Mouse (Mus musculus) limb, embryonic 14.5 days (tissue): ENCODE results near the gene Krtcap2. TPM values are rescaled to one million over a fixed set of nuclear protein-coding genes. Genes with fewer than 3 reads are reported as not detected.
A peak's percentile ranks its signal among the peaks of the same experiment; 100 is the strongest.

Experiments
- ATAC-seq: fragments of 200-750 bp; cut with Nextera tagmentation; 2 replicates; pipeline ENCODE4 v1.8.0; 2017; ENCODE audit warnings: low read depth, moderate number of reproducible peaks, moderate TSS enrichment; ENCODE audit not compliant: low FRiP score
- DNase-seq: peaks from one replicate; pipeline ENCODE4 v3.0.0-alpha.2; 2015; ENCODE audit warnings: low spot score
- H3K27ac ChIP-seq: fragments of 300-500 bp; sonication (generic); replicated peaks from 2 replicates; pipeline ENCODE4 v1.5.1; 2014; ENCODE audit warnings: low read depth, mild to moderate bottlenecking, low read length, moderate library complexity, mixed read lengths
- H3K27me3 ChIP-seq: fragments of 300-500 bp; sonication (generic); 2 replicates; pipeline ENCODE4 v1.6.1; 2014; ENCODE audit warnings: low read length, mixed read lengths; ENCODE audit not compliant: control insufficient read depth, insufficient read depth
- H3K36me3 ChIP-seq: fragments of 300-500 bp; sonication (generic); 2 replicates; pipeline ENCODE4 v1.6.1; 2014; ENCODE audit warnings: mild to moderate bottlenecking, low read length, moderate library complexity, mixed read lengths; ENCODE audit not compliant: control insufficient read depth, insufficient read depth
- H3K4me1 ChIP-seq: fragments of 300-500 bp; sonication (generic); 2 replicates; pipeline ENCODE4 v1.6.1; 2014; ENCODE audit warnings: antibody characterized with exemption, low read length, mixed read lengths; ENCODE audit not compliant: control insufficient read depth, insufficient read depth
- H3K4me2 ChIP-seq: fragments of 300-500 bp; sonication (generic); replicated peaks from 2 replicates; pipeline ENCODE4 v1.6.1; 2014; ENCODE audit warnings: low read depth, mild to moderate bottlenecking, low read length, moderate library complexity; ENCODE audit not compliant: severe bottlenecking
- H3K4me3 ChIP-seq: fragments of 300-500 bp; sonication (generic); replicated peaks from 2 replicates; pipeline ENCODE4 v1.5.1; 2014; ENCODE audit warnings: low read length
- H3K9ac ChIP-seq: fragments of 300-500 bp; sonication (generic); 2 replicates; pipeline ENCODE4 v1.6.1; 2014; ENCODE audit warnings: mild to moderate bottlenecking, low read depth, low read length, moderate library complexity; ENCODE audit not compliant: severe bottlenecking
- H3K9me3 ChIP-seq: fragments of 300-500 bp; sonication (generic); 2 replicates; pipeline ENCODE4 v1.6.1; 2016; ENCODE audit warnings: low read length; ENCODE audit not compliant: control insufficient read depth
- POLR2A ChIP-seq: fragments of 200-500 bp; IDR thresholded peaks from 2 replicates; pipeline ENCODE4 v1.8.0; 2012; ENCODE audit warnings: inconsistent platforms, mild to moderate bottlenecking, moderate library complexity, borderline replicate concordance; ENCODE audit not compliant: insufficient read depth, insufficient read length; ENCODE audit errors: extremely low read depth
- WGBS: fragments of 180-500 bp; shearing (Covaris S2); extraction: QIAGEN DNeasy Blood & Tissue Kit; methylation state at CpG from one replicate; pipeline ENCODE4 v1.1.7; 2014; 5-methylcytosine and 5-hydroxymethylcytosine counted together
- microRNA counts: library from miRNA; unstranded; fragments of <30 nt; microRNA quantifications from one replicate; lab custom pipeline; 2016
- microRNA-seq: library from miRNA; unstranded; fragments of <30 nt; microRNA quantifications from one replicate; pipeline ENCODE4, GENCODE M21; 2016
- polyA plus RNA-seq, 2 experiments: library from polyadenylated mRNA; depleted of rRNA in 1 of 2; stranded (reverse) in 1 of 2; unstranded in 1 of 2; fragments of >200 nt; fragmentation: Nextera tagmentation in 1 of 2; extraction: Ambion mirVana in 1 of 2; gene quantifications; 2 replicates each; pipeline versions ENCODE4 v1.2.1 to v1.2.3; 2012 to 2014

Gene Krtcap2
- polyA plus RNA-seq, 2 experiments, result 121 to 353 TPM

DNA sequence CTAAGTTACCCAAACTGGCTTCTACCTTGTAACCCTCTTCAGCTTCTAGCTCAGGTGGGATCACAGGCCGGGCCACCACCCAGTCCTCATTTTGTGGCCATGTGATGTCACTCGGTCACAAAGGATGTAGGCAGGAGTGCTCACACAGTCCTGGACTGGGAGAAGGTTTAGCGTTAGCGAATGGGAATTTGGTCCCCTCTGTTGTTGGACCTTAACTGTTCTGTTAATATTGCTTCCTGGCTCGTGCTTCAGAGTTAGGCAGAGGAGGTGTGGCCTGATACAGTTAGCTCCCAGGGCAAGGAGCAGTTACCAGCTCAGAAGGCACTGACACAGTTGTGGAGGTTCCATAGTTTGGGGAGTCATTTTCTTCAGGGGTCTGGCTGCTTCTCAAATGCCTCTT is 48.4 kb downstream of the Krtcap2 start:
- no peak overlapping the region for H3K27ac ChIP-seq
- H3K9me3 ChIP-seq, result no peaks in the 10 kb centered on the region
- no peak overlapping the region for H3K9ac ChIP-seq
- no peak overlapping the region for H3K4me2 ChIP-seq
- H3K27me3 ChIP-seq, result no peaks in the 10 kb centered on the region
- no peak overlapping the region for H3K4me3 ChIP-seq
- 77% methylated on average over 5 of the region's 5 CpGs for WGBS
- no peak for ATAC-seq
- no peak for TF ChIP-seq POLR2A
- peaks cover 13% of the 10 kb centered on the region; the same call in 1 of the 2 replicates for H3K4me1 ChIP-seq
- DNase-seq, result no peak
- H3K36me3 ChIP-seq, result no peaks in the 10 kb centered on the region

DNA sequence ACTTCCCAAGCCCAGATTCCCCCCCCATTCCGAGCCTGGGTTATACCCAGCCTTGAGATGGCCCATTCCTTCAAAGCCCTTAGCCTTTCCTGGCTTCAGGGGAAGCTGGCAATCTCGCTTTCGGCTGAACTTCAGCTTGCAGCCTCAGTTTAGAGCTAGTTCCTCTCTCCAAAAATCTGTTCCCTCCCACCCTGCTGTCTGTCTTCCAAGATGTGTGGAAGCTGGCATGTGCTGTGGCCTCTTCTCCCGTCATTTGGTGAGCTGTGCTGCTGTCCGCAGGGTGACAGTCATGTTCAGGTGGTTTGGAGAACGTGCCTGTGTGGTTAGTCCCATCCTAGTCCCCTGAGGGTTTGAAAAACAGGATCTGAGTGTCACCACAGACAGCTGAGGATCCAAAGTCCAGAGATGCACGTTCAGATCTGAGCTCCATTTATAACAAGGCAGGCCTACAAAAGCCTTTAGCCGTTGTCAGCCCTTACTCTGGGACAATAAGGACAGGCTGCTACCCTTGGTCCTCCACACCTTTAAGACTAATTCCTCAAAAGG is 50.0 kb downstream of the Krtcap2 start:
- peaks cover 9% of the 10 kb centered on the region; the same call in 1 of the 2 replicates for H3K4me1 ChIP-seq
- TF ChIP-seq POLR2A, result no peak
- no peak overlapping the region for H3K4me3 ChIP-seq
- ATAC-seq, result no peak
- no peaks in the 10 kb centered on the region for H3K9me3 ChIP-seq
- H3K36me3 ChIP-seq, result no peaks in the 10 kb centered on the region
- no peak overlapping the region for H3K4me2 ChIP-seq
- no peak overlapping the region for H3K27ac ChIP-seq
- WGBS, result 77% methylated on average over 8 of the region's 8 CpGs
- H3K27me3 ChIP-seq, result no peaks in the 10 kb centered on the region
- no peak overlapping the region for H3K9ac ChIP-seq
- DNase-seq, result no peak

DNA sequence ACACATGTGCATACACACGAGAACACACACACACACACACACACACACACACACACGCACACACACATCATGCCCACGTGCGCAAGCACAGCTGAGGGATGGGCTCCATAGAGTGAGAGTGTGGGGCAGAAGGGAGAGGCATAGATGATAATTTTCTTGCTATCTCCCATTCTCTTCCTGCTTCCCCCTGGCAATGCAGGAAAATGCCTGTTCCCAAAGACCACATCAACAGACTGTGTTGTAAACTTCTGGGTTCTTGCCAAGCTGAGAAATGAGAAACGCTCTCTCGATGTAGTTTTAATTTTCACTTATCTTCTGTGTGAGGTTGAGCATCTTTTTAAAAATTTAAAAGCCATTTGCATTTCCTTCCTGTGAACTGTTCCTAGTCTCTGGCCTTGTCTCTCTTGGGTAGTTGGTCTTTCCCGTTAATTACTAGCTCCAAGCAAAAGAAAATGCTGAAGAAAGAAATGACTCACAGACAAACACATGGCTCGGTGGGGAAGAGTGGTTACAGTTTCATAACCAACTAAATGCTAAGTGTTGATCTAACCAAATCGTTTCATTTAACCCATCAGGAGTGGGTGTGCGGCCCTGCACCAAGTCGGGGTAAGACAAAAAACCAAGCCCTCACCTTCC is 51.1 kb downstream of the Krtcap2 start:
- Histone ChIP-seq H3K27ac (no peak overlapping the region), H3K9ac (no peak overlapping the region; the same call in 1 of the 2 replicates), H3K4me2 (no peak overlapping the region), H3K4me1 (no peaks in the 10 kb centered on the region), H3K4me3 (no peak overlapping the region), H3K27me3 (no peaks in the 10 kb centered on the region), H3K36me3 (no peaks in the 10 kb centered on the region), H3K9me3 (no peaks in the 10 kb centered on the region)
- DNase-seq, result no peak
- TF ChIP-seq POLR2A, result no peak
- ATAC-seq, result no peak
- 74% methylated on average over 11 of the region's 11 CpGs for WGBS

DNA sequence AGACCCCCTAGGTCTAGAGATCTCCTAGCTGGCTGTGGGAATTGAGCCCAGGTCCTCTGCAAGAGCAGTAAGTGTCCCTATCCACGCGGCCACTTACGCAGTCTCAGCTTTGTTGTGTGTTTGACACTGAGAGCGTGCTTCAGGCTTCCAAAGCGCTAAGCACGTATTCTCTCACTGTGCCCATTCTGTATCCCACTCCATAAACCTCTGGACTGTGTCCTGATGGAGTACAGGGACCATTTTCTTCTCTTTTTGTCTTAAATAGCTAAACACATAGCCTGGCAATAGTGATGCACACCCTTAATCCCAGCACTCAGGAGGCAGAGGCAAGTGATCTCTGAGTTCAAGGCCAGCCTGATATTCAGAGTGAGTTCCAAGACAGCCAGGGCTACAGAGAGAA is 53.1 kb downstream of the Krtcap2 start:
- no peak overlapping the region for H3K27ac ChIP-seq
- H3K4me1 ChIP-seq, result no peaks in the 10 kb centered on the region
- H3K27me3 ChIP-seq, result no peaks in the 10 kb centered on the region
- no peak for ATAC-seq
- H3K36me3 ChIP-seq, result no peaks in the 10 kb centered on the region
- no peak overlapping the region for H3K9ac ChIP-seq
- H3K9me3 ChIP-seq, result no peaks in the 10 kb centered on the region
- TF ChIP-seq POLR2A, result no peak
- WGBS, result 83% methylated on average over 6 of the region's 6 CpGs
- no peak for DNase-seq
- no peak overlapping the region for H3K4me2 ChIP-seq
- no peak overlapping the region for H3K4me3 ChIP-seq

DNA sequence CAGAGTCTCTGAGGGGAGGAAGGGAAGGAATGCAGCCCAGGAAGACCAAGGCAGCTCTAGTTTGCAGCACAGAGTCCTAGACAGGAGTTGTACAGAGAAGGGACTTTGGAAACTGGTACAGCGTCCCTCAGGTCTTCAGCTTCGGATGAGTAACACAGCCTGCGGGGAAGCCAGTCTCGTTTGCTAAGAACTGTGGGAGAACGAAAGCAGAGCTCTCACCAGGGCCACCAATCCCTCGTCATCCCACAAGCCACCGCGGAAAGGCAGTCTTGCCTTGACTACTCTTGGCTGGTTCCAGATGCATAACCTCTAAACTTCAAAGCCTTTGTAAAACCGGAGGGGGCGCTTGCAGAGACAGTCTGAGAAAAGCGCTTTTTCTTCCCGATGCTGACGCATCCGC is 53.7 kb downstream of the Krtcap2 start:
- no peak for TF ChIP-seq POLR2A
- H3K27ac ChIP-seq, result no peak overlapping the region
- peak overlapping the region; percentile 13 for H3K4me3 ChIP-seq
- H3K27me3 ChIP-seq, result no peaks in the 10 kb centered on the region
- ATAC-seq, result peak; percentile 57; the same call in 1 of the 2 replicates
- H3K9me3 ChIP-seq, result no peaks in the 10 kb centered on the region
- WGBS, result under 1% methylated on average over 14 of the region's 14 CpGs
- DNase-seq, result peak; percentile 61
- H3K36me3 ChIP-seq, result no peaks in the 10 kb centered on the region
- H3K9ac ChIP-seq, result peak overlapping the region; percentile 43
- H3K4me1 ChIP-seq, result no peaks in the 10 kb centered on the region
- peak overlapping the region; percentile 43 for H3K4me2 ChIP-seq

MicroRNAs encoded within 50 kb of the gene (microRNA counts, 519-probe panel; counts per million panel counts)
- not detected for microRNA mmu-miR-92b (lab: Ali Mortazavi, UCI)

Small RNA genes lying within 50 kb of the gene (microRNA-seq; reads per million reads assigned to microRNA genes)
- 70.0 reads per million, percentile 41 among the genes with 10 or more reads in this experiment for gene Mir92b

Other genes starting within 250 kb of the Krtcap2 start
- gene Rusc1, start 152.7 kb upstream of the Krtcap2 start, polyA plus RNA-seq (2012; rRNA removed), result 56.6 and 64.2 TPM in 2 replicates
- 24.8 and 27.5 TPM in 2 replicates for gene Rusc1, start 152.7 kb upstream of the Krtcap2 start, polyA plus RNA-seq (2014; fragmentation: Nextera tagmentation; extraction: Ambion mirVana)
- 0.03 TPM in 1 of 2 replicates, not detected in the other for gene Gm43738, start 144.9 kb upstream of the Krtcap2 start, polyA plus RNA-seq (2012; rRNA removed)
- not detected in 2 replicates for gene Gm43738, start 144.9 kb upstream of the Krtcap2 start, polyA plus RNA-seq (2014; fragmentation: Nextera tagmentation; extraction: Ambion mirVana)
- gene Fdps, start 144.0 kb upstream of the Krtcap2 start, polyA plus RNA-seq (2012; rRNA removed), result 118 and 119 TPM in 2 replicates
- gene Fdps, start 144.0 kb upstream of the Krtcap2 start, polyA plus RNA-seq (2014; fragmentation: Nextera tagmentation; extraction: Ambion mirVana), result 172 and 215 TPM in 2 replicates
- gene Pklr, start 109.8 kb upstream of the Krtcap2 start, polyA plus RNA-seq (2012; rRNA removed), result 0.27 and 0.50 TPM in 2 replicates
- gene Pklr, start 109.8 kb upstream of the Krtcap2 start, polyA plus RNA-seq (2014; fragmentation: Nextera tagmentation; extraction: Ambion mirVana), result 0.14 and 0.23 TPM in 2 replicates
- 4.6 and 8.9 TPM in 2 replicates for gene Hcn3, start 85.8 kb upstream of the Krtcap2 start, polyA plus RNA-seq (2012; rRNA removed)
- 1.5 and 1.6 TPM in 2 replicates for gene Hcn3, start 85.8 kb upstream of the Krtcap2 start, polyA plus RNA-seq (2014; fragmentation: Nextera tagmentation; extraction: Ambion mirVana)
- gene Clk2, start 81.2 kb upstream of the Krtcap2 start, polyA plus RNA-seq (2012; rRNA removed), result 152 and 155 TPM in 2 replicates
- 26.5 and 34.2 TPM in 2 replicates for gene Clk2, start 81.2 kb upstream of the Krtcap2 start, polyA plus RNA-seq (2014; fragmentation: Nextera tagmentation; extraction: Ambion mirVana)
- 114 and 156 TPM in 2 replicates for gene Scamp3, start 68.5 kb upstream of the Krtcap2 start, polyA plus RNA-seq (2012; rRNA removed)
- gene Scamp3, start 68.5 kb upstream of the Krtcap2 start, polyA plus RNA-seq (2014; fragmentation: Nextera tagmentation; extraction: Ambion mirVana), result 93.9 and 96.0 TPM in 2 replicates
- gene Fam189b, start 62.8 kb upstream of the Krtcap2 start, polyA plus RNA-seq (2012; rRNA removed), result 95.5 and 124 TPM in 2 replicates
- gene Fam189b, start 62.8 kb upstream of the Krtcap2 start, polyA plus RNA-seq (2014; fragmentation: Nextera tagmentation; extraction: Ambion mirVana), result 34.5 and 34.8 TPM in 2 replicates
- gene Gba, start 43.0 kb upstream of the Krtcap2 start, polyA plus RNA-seq (2012; rRNA removed), result 51.2 and 68.0 TPM in 2 replicates
- gene Gba, start 43.0 kb upstream of the Krtcap2 start, polyA plus RNA-seq (2014; fragmentation: Nextera tagmentation; extraction: Ambion mirVana), result 48.1 and 53.3 TPM in 2 replicates
- 229 and 244 TPM in 2 replicates for gene Thbs3, start 30.8 kb upstream of the Krtcap2 start, polyA plus RNA-seq (2012; rRNA removed)
- 78.9 and 83.0 TPM in 2 replicates for gene Thbs3, start 30.8 kb upstream of the Krtcap2 start, polyA plus RNA-seq (2014; fragmentation: Nextera tagmentation; extraction: Ambion mirVana)
- gene Mtx1, start 18.9 kb upstream of the Krtcap2 start, polyA plus RNA-seq (2012; rRNA removed), result 196 and 211 TPM in 2 replicates
- gene Mtx1, start 18.9 kb upstream of the Krtcap2 start, polyA plus RNA-seq (2014; fragmentation: Nextera tagmentation; extraction: Ambion mirVana), result 159 and 163 TPM in 2 replicates
- 5.6 and 7.0 TPM in 2 replicates for gene Muc1, start 16.9 kb upstream of the Krtcap2 start, polyA plus RNA-seq (2012; rRNA removed)
- gene Muc1, start 16.9 kb upstream of the Krtcap2 start, polyA plus RNA-seq (2014; fragmentation: Nextera tagmentation; extraction: Ambion mirVana), result 0.55 and 1.1 TPM in 2 replicates
- 19.0 and 25.4 TPM in 2 replicates for gene Trim46, start 343 bp downstream of the Krtcap2 start, polyA plus RNA-seq (2012; rRNA removed)
- gene Trim46, start 343 bp downstream of the Krtcap2 start, polyA plus RNA-seq (2014; fragmentation: Nextera tagmentation; extraction: Ambion mirVana), result 3.9 and 4.7 TPM in 2 replicates
- 313 and 432 TPM in 2 replicates for gene Dpm3, start 13.4 kb downstream of the Krtcap2 start, polyA plus RNA-seq (2012; rRNA removed)
- gene Dpm3, start 13.4 kb downstream of the Krtcap2 start, polyA plus RNA-seq (2014; fragmentation: Nextera tagmentation; extraction: Ambion mirVana), result 165 and 173 TPM in 2 replicates
- 150 and 198 TPM in 2 replicates for gene Slc50a1, start 24.6 kb downstream of the Krtcap2 start, polyA plus RNA-seq (2012; rRNA removed)
- gene Slc50a1, start 24.6 kb downstream of the Krtcap2 start, polyA plus RNA-seq (2014; fragmentation: Nextera tagmentation; extraction: Ambion mirVana), result 90.8 and 95.6 TPM in 2 replicates
- gene Efna1, start 35.2 kb downstream of the Krtcap2 start, polyA plus RNA-seq (2012; rRNA removed), result 51.7 and 52.2 TPM in 2 replicates
- 42.2 and 48.1 TPM in 2 replicates for gene Efna1, start 35.2 kb downstream of the Krtcap2 start, polyA plus RNA-seq (2014; fragmentation: Nextera tagmentation; extraction: Ambion mirVana)
- 38.1 and 48.5 TPM in 2 replicates for gene Efna3, start 77.0 kb downstream of the Krtcap2 start, polyA plus RNA-seq (2012; rRNA removed)
- 32.1 and 34.4 TPM in 2 replicates for gene Efna3, start 77.0 kb downstream of the Krtcap2 start, polyA plus RNA-seq (2014; fragmentation: Nextera tagmentation; extraction: Ambion mirVana)
- 56.5 and 67.1 TPM in 2 replicates for gene Efna4, start 92.1 kb downstream of the Krtcap2 start, polyA plus RNA-seq (2012; rRNA removed)
- gene Efna4, start 92.1 kb downstream of the Krtcap2 start, polyA plus RNA-seq (2014; fragmentation: Nextera tagmentation; extraction: Ambion mirVana), result 32.0 and 34.2 TPM in 2 replicates
- 80.4 and 97.6 TPM in 2 replicates for gene Adam15, start 104.0 kb downstream of the Krtcap2 start, polyA plus RNA-seq (2012; rRNA removed)
- 45.9 and 48.2 TPM in 2 replicates for gene Adam15, start 104.0 kb downstream of the Krtcap2 start, polyA plus RNA-seq (2014; fragmentation: Nextera tagmentation; extraction: Ambion mirVana)
- gene Dcst2, start 116.0 kb downstream of the Krtcap2 start, polyA plus RNA-seq (2012; rRNA removed), result 0.63 and 1.1 TPM in 2 replicates
- gene Dcst2, start 116.0 kb downstream of the Krtcap2 start, polyA plus RNA-seq (2014; fragmentation: Nextera tagmentation; extraction: Ambion mirVana), result 0.14 and 0.26 TPM in 2 replicates
- gene Dcst1, start 119.3 kb downstream of the Krtcap2 start, polyA plus RNA-seq (2012; rRNA removed), result 0.11 and 0.17 TPM in 2 replicates
- gene Dcst1, start 119.3 kb downstream of the Krtcap2 start, polyA plus RNA-seq (2014; fragmentation: Nextera tagmentation; extraction: Ambion mirVana), result 0.17 and 0.18 TPM in 2 replicates
- 13.4 and 14.7 TPM in 2 replicates for gene Zbtb7b, start 148.8 kb downstream of the Krtcap2 start, polyA plus RNA-seq (2012; rRNA removed)
- 2.7 and 3.4 TPM in 2 replicates for gene Zbtb7b, start 148.8 kb downstream of the Krtcap2 start, polyA plus RNA-seq (2014; fragmentation: Nextera tagmentation; extraction: Ambion mirVana)
- gene Lenep, start 156.8 kb downstream of the Krtcap2 start, polyA plus RNA-seq (2012; rRNA removed), result 2.4 and 2.8 TPM in 2 replicates
- not detected in 2 replicates for gene Lenep, start 156.8 kb downstream of the Krtcap2 start, polyA plus RNA-seq (2014; fragmentation: Nextera tagmentation; extraction: Ambion mirVana)
- 32.8 and 36.0 TPM in 2 replicates for gene Flad1, start 165.9 kb downstream of the Krtcap2 start, polyA plus RNA-seq (2012; rRNA removed)
- gene Flad1, start 165.9 kb downstream of the Krtcap2 start, polyA plus RNA-seq (2014; fragmentation: Nextera tagmentation; extraction: Ambion mirVana), result 26.8 and 27.1 TPM in 2 replicates
- gene Cks1b, start 172.4 kb downstream of the Krtcap2 start, polyA plus RNA-seq (2012; rRNA removed), result 247 and 268 TPM in 2 replicates
- 473 and 476 TPM in 2 replicates for gene Cks1b, start 172.4 kb downstream of the Krtcap2 start, polyA plus RNA-seq (2014; fragmentation: Nextera tagmentation; extraction: Ambion mirVana)
- gene Shc1, start 172.5 kb downstream of the Krtcap2 start, polyA plus RNA-seq (2012; rRNA removed), result 134 and 166 TPM in 2 replicates
- gene Shc1, start 172.5 kb downstream of the Krtcap2 start, polyA plus RNA-seq (2014; fragmentation: Nextera tagmentation; extraction: Ambion mirVana), result 72.5 and 80.0 TPM in 2 replicates
- 83.4 and 121 TPM in 2 replicates for gene Pygo2, start 184.2 kb downstream of the Krtcap2 start, polyA plus RNA-seq (2012; rRNA removed)
- gene Pygo2, start 184.2 kb downstream of the Krtcap2 start, polyA plus RNA-seq (2014; fragmentation: Nextera tagmentation; extraction: Ambion mirVana), result 58.3 and 65.3 TPM in 2 replicates
- 31.4 and 32.8 TPM in 2 replicates for gene Pbxip1, start 190.7 kb downstream of the Krtcap2 start, polyA plus RNA-seq (2012; rRNA removed)
- 17.9 and 21.2 TPM in 2 replicates for gene Pbxip1, start 190.7 kb downstream of the Krtcap2 start, polyA plus RNA-seq (2014; fragmentation: Nextera tagmentation; extraction: Ambion mirVana)
- gene Pmvk, start 208.6 kb downstream of the Krtcap2 start, polyA plus RNA-seq (2012; rRNA removed), result 41.8 and 47.2 TPM in 2 replicates
- 46.5 and 52.3 TPM in 2 replicates for gene Pmvk, start 208.6 kb downstream of the Krtcap2 start, polyA plus RNA-seq (2014; fragmentation: Nextera tagmentation; extraction: Ambion mirVana)